Mouse (Mus musculus) intestine, embryonic 16.5 days (tissue): Measurements from ENCODE around the gene Nicn1. TPM values are rescaled to one million over a fixed set of nuclear protein-coding genes. Genes with fewer than 3 reads are reported as not detected.
"Not testable (repeated sequence)": the region's sequence is repeated elsewhere in the genome, so short reads cannot be mapped to it uniquely, and the experiment has no call there.

Source experiments
- ATAC-seq: fragments of 200-750 bp; cut with Nextera tagmentation; 2 replicates; pipeline ENCODE4 v1.8.0; 2017; ENCODE audit warnings: moderate TSS enrichment, moderate library complexity
- H3K27ac ChIP-seq: fragments of 300-500 bp; sonication (generic); 2 replicates; pipeline ENCODE4 v1.5.1; 2014; ENCODE audit warnings: mild to moderate bottlenecking, low read length
- H3K27me3 ChIP-seq: fragments of 300-500 bp; sonication (generic); replicated peaks from 2 replicates; pipeline ENCODE4 v1.6.1; 2014; ENCODE audit warnings: low read length, control low read depth, mixed read lengths; ENCODE audit not compliant: control insufficient read depth, insufficient read depth
- H3K36me3 ChIP-seq: fragments of 300-500 bp; sonication (generic); 2 replicates; pipeline ENCODE4 v1.6.1; 2014; ENCODE audit warnings: low read length, control low read depth; ENCODE audit not compliant: control insufficient read depth, insufficient read depth
- H3K4me1 ChIP-seq: fragments of 300-500 bp; sonication (generic); 2 replicates; pipeline ENCODE4 v1.6.1; 2014; ENCODE audit warnings: low read length, control low read depth, mixed read lengths; ENCODE audit not compliant: control insufficient read depth, insufficient read depth
- H3K4me2 ChIP-seq: fragments of 300-500 bp; sonication (generic); 2 replicates; pipeline ENCODE4 v1.6.1; 2014; ENCODE audit warnings: low read depth, low read length, control low read depth
- H3K4me3 ChIP-seq: fragments of 300-500 bp; sonication (generic); 2 replicates; pipeline ENCODE4 v1.5.1; 2014; ENCODE audit warnings: mild to moderate bottlenecking, low read length
- H3K9ac ChIP-seq: fragments of 300-500 bp; sonication (generic); 2 replicates; pipeline ENCODE4 v1.6.1; 2014; ENCODE audit warnings: low read depth, low read length
- H3K9me3 ChIP-seq: fragments of 300-500 bp; sonication (generic); 2 replicates; pipeline ENCODE4 v1.6.1; 2016; ENCODE audit warnings: low read length, control low read depth; ENCODE audit not compliant: control insufficient read depth
- WGBS: fragments of 180-500 bp; shearing (Covaris S2); extraction: QIAGEN DNeasy Blood & Tissue Kit; methylation state at CpG from one replicate; pipeline ENCODE4 v1.1.7; 2014; 5-methylcytosine and 5-hydroxymethylcytosine counted together
- polyA plus RNA-seq: library from polyadenylated mRNA; unstranded; fragments of >200 nt; fragmentation: Nextera tagmentation; extraction: Ambion mirVana; gene quantifications from 2 replicates; pipeline ENCODE4 v1.2.1, GENCODE M21; 2015

The Nicn1 gene
- polyA plus RNA-seq, 1 experiment from 2014 or later: 29.1 TPM

DNA sequence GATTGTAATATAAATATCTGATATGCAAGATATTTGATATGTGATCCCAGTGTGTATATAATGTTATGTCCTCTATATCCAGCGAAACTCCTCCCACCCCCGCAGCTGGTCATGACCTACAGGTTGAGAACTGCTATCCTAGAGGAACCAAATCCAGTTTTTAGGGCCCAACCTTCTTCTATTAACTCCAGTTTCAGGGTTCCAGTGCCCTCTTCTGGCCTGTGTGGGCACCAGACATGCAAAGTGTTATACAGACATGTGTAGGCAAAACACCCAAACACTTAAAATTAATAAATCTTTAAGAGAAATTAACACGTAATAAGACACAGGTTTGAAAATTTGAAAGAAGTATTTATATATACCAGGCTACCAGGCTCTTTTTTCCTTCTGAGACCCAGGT, 27.3 kb downstream of the Nicn1 start:
- H3K36me3 ChIP-seq: peaks cover 3% of the 10 kb centered on the region; the same call in 1 of the 2 replicates
- no peak for ATAC-seq
- 93% methylated on average over 3 of the region's 3 CpGs for WGBS

DNA sequence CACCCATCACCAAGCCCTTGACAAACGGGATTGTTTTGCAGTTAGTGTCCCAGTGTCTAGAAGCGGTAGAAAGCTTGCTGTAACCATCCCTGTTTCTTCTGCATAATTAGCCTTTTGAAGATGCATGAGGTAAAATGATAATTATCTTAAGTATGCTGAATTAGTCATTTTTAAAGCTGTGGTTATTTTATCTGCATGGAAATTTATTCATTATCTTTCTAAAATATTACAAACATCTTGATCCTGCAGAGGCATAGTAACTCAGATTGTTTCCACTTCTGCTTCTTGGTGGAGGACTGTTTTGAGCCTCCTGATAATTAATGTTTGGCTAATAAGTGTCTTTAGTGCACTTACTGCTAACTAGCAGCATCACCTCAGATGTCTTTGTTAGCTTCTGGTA, 28.2 kb downstream of the Nicn1 start:
- WGBS: 79% methylated on average over 2 of the region's 2 CpGs
- Histone ChIP-seq H3K9ac (no peak overlapping the region), H3K36me3 (peaks cover 3% of the 10 kb centered on the region; the same call in 1 of the 2 replicates), H3K27ac (no peak overlapping the region), H3K4me3 (no peak overlapping the region), H3K4me2 (no peak overlapping the region), H3K4me1 (no peaks in the 10 kb centered on the region), H3K27me3 (no peaks in the 10 kb centered on the region), H3K9me3 (no peaks in the 10 kb centered on the region)
- no peak for ATAC-seq

More for the DNA sequence above, 27.3 kb downstream of the Nicn1 start:
- H3K9ac ChIP-seq: no peak overlapping the region
- no peaks in the 10 kb centered on the region for H3K4me1 ChIP-seq
- no peak overlapping the region for H3K27ac ChIP-seq
- H3K4me2 ChIP-seq: no peak overlapping the region
- no peak overlapping the region for H3K4me3 ChIP-seq
- H3K9me3 ChIP-seq: no peaks in the 10 kb centered on the region
- no peaks in the 10 kb centered on the region for H3K27me3 ChIP-seq

DNA sequence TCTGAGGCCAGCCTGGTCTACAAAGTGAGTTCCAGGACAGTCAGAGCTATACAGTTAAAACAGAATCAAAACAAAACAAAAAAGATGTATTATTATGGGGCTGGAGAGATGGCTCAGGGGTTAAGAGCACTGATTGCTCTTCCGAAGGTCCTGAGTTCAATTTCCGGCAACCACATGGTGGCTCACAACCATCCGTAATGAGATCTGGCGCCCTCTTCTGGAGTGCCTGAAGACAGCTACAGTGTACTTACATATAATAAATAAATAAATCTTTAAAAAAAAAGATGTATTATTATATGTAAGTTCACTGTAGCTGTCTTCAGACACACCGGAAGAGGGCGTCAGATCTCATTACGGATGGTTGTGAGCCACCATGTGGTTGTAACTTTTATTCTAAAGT, 31.8 kb downstream of the Nicn1 start:
- not testable (repeated sequence) for H3K9me3 ChIP-seq, H3K27ac ChIP-seq, H3K9ac ChIP-seq, H3K4me2 ChIP-seq, H3K36me3 ChIP-seq, H3K4me3 ChIP-seq, H3K27me3 ChIP-seq, H3K4me1 ChIP-seq, ATAC-seq
- WGBS: 90% methylated on average over 7 of the region's 7 CpGs

DNA sequence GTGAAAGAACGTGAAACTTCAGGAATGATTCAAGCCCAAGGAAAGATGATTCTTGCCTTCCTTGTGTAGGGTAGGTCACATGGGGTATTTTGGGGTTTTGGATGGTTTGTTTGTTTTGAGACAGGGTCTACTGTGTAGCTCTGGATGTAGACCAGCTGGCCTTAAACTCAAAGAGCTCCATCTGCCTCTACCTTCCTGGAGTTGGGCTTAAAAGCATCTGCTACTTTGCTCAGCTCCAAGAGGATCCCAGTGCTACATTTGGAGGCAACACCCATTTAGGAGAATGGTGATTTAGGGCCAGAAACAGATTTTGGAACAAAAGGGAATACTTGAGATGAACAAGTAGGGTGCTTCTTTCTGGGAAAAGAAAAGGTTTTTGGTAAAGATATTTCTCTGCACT, 34.6 kb downstream of the Nicn1 start:
- no peak for ATAC-seq
- Histone ChIP-seq H3K27me3 (no peaks in the 10 kb centered on the region), H3K9me3 (no peaks in the 10 kb centered on the region), H3K4me1 (no peaks in the 10 kb centered on the region), H3K36me3 (peaks cover 6% of the 10 kb centered on the region; the same call in 1 of the 2 replicates), H3K4me3 (no peak overlapping the region), H3K9ac (no peak overlapping the region), H3K27ac (no peak overlapping the region), H3K4me2 (no peak overlapping the region)
- WGBS: 91% methylated on average over 1 of the region's 1 CpGs

DNA sequence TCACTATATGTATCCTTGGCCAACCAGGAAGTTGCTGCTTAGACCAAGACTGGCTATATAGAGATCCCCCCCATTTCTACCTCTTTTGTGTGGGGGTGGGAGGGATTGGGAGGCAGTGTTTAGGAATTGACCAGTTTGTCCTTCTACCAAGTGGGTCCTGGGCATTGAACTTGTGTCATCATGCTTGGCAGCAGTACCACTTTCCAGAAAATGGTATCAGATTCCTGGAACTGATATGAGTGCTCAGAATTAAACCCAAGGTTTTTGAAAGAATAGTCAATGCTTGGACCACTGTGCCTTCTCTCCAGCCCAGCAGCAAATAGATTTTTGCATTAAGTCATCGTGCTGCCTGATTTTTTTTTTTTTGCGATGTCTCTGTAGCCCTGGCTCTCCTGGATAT, 35.6 kb downstream of the Nicn1 start:
- Histone ChIP-seq H3K27ac (no peak overlapping the region), H3K36me3 (peaks cover 8% of the 10 kb centered on the region; the same call in 1 of the 2 replicates), H3K9me3 (no peaks in the 10 kb centered on the region), H3K4me2 (no peak overlapping the region), H3K27me3 (no peaks in the 10 kb centered on the region), H3K4me3 (no peak overlapping the region), H3K4me1 (no peaks in the 10 kb centered on the region), H3K9ac (no peak overlapping the region)
- 96% methylated on average over 2 of the region's 2 CpGs for WGBS
- no peak for ATAC-seq

DNA sequence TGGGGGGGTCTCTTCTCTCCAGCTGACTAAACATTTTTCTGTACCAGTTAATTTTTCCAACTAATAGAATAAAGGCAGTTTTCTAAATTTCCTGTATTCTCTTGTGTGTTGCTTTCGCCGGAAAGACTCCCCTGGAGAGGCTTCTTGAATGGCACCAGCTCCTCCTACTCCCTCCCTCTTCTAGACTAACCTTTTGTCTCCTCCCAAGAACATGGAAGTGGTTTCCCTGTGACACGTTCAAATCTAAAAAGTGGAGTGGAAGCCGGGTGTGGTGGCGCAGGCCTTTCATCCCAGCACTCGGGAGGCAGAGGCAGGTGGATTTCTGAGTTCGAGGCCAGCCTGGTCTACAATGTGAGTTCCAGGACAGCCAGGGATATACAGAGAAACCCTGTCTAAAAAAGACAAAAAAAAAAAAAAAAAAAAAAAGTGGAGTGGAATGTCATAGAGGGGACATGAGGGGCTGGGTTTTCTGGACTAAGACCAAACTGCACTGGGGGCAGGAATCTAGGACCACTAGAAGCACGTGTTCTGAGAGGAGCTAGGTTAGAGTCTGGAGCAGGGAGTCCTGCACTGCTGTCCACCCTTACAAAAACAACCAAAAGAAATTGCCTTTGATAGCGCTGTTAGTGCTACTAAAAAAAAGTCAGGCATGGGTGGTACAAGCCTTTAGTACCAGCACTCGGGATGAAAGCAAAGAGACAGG, 47.8 kb downstream of the Nicn1 start:
- Histone ChIP-seq H3K36me3 (peaks cover 4% of the 10 kb centered on the region; the same call in 1 of the 2 replicates), H3K4me1 (peaks cover 26% of the 10 kb centered on the region), H3K4me2 (peak overlapping the region; percentile 74; the same call in 1 of the 2 replicates), H3K9ac (no peak overlapping the region), H3K27ac (peak overlapping the region; percentile 98), H3K4me3 (no peak overlapping the region), H3K9me3 (no peaks in the 10 kb centered on the region), H3K27me3 (no peaks in the 10 kb centered on the region)
- 74% methylated on average over 10 of the region's 10 CpGs for WGBS
- ATAC-seq: no peak

DNA sequence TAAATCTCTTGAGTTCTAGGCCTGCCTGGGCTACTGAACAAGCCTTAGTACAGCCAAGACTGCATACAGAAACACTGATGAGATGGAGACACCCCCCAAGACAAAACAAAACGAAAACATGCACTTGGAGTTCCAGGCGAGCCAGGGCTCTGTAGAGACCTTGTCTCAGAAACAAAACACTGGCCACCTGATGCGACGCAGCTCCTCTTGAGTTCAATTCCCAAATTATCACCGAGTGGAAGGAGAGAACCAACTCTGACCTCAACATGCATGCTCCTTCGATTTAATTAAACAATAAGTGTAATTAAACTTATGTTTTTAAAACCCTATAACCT, 48.3 kb downstream of the Nicn1 start:
- peak overlapping the region; percentile 74 for H3K4me2 ChIP-seq
- peak overlapping the region; percentile 98 for H3K27ac ChIP-seq
- H3K9me3 ChIP-seq: no peaks in the 10 kb centered on the region
- no peaks in the 10 kb centered on the region for H3K27me3 ChIP-seq
- 23% methylated on average over 6 of the region's 6 CpGs for WGBS
- peaks cover 30% of the 10 kb centered on the region for H3K4me1 ChIP-seq
- peaks cover 1% of the 10 kb centered on the region; the same call in 1 of the 2 replicates for H3K36me3 ChIP-seq
- ATAC-seq: no peak
- peak overlapping the region; percentile 95; the same call in 1 of the 2 replicates for H3K9ac ChIP-seq
- H3K4me3 ChIP-seq: peak overlapping the region; percentile 82

DNA sequence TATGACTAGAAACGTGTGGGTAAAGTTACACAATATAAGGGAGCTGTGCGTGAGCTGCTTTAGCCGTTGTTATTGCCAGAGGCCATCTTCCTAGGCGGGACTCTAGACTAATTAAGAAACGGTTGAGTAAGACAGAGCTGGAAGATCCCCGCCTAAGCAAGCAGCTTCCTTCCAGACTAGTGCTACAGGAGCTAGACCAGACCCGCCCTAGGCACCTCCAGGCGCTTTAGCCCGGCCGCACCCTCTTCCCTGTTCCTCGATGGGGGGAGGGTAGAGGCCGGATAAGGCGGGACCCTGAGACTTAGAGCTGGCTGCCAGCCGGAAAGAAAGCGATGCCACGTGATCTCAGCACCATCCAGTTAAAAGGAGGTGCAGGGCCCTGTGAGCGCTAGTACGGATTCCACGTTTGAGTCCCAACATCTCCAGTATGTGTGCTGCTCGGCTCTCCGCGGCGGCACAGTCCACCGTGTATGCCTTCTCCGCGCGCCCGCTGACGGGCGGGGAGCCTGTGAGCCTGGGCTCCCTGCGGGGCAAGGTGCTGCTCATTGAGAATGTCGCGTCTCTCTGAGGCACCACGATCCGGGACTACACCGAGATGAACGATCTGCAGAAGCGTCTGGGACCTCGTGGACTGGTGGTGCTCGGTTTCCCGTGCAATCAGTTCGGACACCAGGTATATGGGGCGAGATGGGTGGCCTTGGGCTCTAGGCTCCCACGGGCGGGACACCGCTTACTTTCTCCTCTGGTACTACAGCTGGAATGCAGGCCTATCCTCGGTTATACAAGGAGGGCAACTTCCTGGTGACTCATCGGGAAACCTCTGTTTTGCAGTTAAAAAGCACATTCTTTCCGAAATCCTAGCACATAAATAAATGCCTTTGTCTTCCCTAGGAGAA, 48.9 kb downstream of the Nicn1 start, which contains the start of gene Gpx1:
Gpx1 (plus strand) TSS at position 18 of the 896 bp plus-strand sequence.
- Histone ChIP-seq H3K27ac (peak within 1 kb of the TSS; percentile 98), H3K4me3 (peak within 1 kb of the TSS; percentile 82), H3K4me1 (peaks cover 30% of the 10 kb centered on the region), H3K9ac (peak within 1 kb of the TSS; percentile 95), H3K4me2 (peak within 1 kb of the TSS; percentile 74), H3K36me3 (no peaks in the 10 kb centered on the region), H3K27me3 (no peaks in the 10 kb centered on the region), H3K9me3 (no peaks in the 10 kb centered on the region)
- WGBS: under 1% methylated on average over 49 of the region's 49 CpGs
- ATAC-seq: peak; percentile 96

DNA sequence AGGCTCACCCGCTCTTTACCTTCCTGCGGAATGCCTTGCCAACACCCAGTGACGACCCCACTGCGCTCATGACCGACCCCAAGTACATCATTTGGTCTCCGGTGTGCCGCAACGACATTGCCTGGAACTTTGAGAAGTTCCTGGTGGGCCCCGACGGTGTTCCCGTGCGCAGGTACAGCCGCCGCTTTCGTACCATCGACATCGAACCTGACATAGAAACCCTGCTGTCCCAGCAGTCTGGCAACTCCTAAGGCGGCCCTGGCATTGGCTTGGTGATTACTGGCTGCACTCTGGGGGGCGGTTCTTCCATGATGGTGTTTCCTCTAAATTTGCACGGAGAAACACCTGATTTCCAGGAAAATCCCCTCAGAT, 49.6 kb downstream of the Nicn1 start:
- peaks cover 30% of the 10 kb centered on the region for H3K4me1 ChIP-seq
- H3K4me3 ChIP-seq: peak overlapping the region; percentile 82
- peak overlapping the region; percentile 98 for H3K27ac ChIP-seq
- 10% methylated on average over 20 of the region's 20 CpGs for whole genome bisulfite sequencing
- H3K9me3 ChIP-seq: no peaks in the 10 kb centered on the region
- H3K9ac ChIP-seq: peak overlapping the region; percentile 95
- H3K36me3 ChIP-seq: no peaks in the 10 kb centered on the region
- no peak for ATAC-seq
- no peaks in the 10 kb centered on the region for H3K27me3 ChIP-seq
- peak overlapping the region; percentile 74 for H3K4me2 ChIP-seq
